Mouse (Mus musculus): ENCODE data around the gene Mfsd6l. TPM values are rescaled to one million over a fixed set of nuclear protein-coding genes. Genes with fewer than 3 reads are reported as not detected.

Mfsd6l gene
- not detected in 2 replicates for polyA plus RNA-seq (2015; fragmentation: Nextera tagmentation; extraction: Ambion mirVana)

DNA sequence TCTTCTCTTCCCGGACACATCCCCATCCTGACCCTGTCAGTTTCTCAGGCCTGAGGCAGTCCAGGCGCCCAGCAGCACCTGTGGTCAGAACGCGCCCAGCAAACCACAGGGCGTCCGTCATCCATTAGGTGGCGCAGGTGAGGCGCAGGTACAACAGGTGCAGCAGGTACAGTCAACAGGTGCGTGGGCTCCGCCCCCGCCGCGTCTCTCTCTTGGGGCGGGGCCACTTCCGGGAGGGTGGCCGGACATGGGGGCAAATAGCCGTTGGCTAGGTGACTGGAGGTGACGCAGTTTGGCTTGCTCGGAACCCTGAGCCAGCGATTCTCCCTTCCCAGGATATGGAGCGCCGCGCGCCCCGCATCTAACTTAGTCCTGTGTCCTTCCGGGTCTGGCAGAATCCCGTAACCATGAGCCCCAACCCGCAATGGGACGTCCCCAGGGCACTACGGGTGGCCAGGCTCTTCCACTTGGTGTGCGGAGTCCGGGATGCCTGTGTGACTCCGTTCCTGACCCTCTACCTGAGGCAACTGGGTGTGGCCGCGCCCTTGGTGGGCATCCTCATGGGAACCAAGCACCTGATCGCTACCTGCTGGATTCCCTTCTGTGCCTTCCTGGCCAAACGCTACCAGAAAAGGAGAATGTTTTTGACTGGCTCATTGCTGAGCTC is at the start of gene Mfsd6l:
Gene Mfsd6l, plus strand, starts transcription at position 269 of the 667 bp plus-strand sequence.
- ATAC-seq (ENCODE audit: low read depth) (no peak), DNase-seq (no peak)
- H3K4me2 ChIP-seq = no peak within 1 kb of the TSS
- H3K27me3 ChIP-seq = peaks cover 7% of the 10 kb centered on the region
- no peak within 1 kb of the TSS for H3K27ac ChIP-seq
- no peak within 1 kb of the TSS for H3K9ac ChIP-seq
- H3K4me1 ChIP-seq (replicated peaks) = no peaks in the 10 kb centered on the region
- H3K4me3 ChIP-seq (replicated peaks) = no peak within 1 kb of the TSS
- no peaks in the 10 kb centered on the region for H3K36me3 ChIP-seq
- no peaks in the 10 kb centered on the region for H3K9me3 ChIP-seq (replicated peaks)
- 17% methylated on average over 37 of the region's 37 CpGs for WGBS (ENCODE audit: insufficient replicate concordance)

DNA sequence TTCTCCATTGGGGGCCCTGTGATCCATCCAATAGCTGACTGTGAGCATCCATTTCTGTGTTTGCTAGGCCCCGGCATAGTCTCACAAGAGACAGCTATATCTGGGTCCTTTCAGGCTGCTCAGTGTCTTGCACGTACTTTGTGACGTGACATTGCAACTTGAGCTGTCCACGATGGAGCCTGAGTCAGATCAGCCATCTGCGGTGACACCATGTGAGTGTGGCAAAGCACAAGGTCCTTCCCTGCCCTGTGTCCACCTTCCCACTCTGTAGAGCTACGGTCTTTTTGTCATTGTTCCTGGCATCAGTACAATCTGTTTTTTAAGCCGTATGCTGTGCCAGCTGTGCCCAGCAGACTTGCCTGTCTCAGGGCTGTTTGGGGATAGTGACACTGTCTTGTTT is 48.7 kb upstream of the Mfsd6l start:
- no peak overlapping the region for H3K27ac ChIP-seq
- no peak overlapping the region for H3K4me2 ChIP-seq
- H3K36me3 ChIP-seq = no peaks in the 10 kb centered on the region
- no peaks in the 10 kb centered on the region for H3K4me1 ChIP-seq (replicated peaks)
- no peaks in the 10 kb centered on the region for H3K9me3 ChIP-seq (replicated peaks)
- H3K4me3 ChIP-seq (replicated peaks) = no peak overlapping the region
- 77% methylated on average over 7 of the region's 7 CpGs for WGBS (ENCODE audit: insufficient replicate concordance)
- ATAC-seq (ENCODE audit: low read depth) = no peak
- DNase-seq = no peak
- H3K9ac ChIP-seq = no peak overlapping the region
- peaks cover 11% of the 10 kb centered on the region; the same call in 1 of the 2 replicates for H3K27me3 ChIP-seq

DNA sequence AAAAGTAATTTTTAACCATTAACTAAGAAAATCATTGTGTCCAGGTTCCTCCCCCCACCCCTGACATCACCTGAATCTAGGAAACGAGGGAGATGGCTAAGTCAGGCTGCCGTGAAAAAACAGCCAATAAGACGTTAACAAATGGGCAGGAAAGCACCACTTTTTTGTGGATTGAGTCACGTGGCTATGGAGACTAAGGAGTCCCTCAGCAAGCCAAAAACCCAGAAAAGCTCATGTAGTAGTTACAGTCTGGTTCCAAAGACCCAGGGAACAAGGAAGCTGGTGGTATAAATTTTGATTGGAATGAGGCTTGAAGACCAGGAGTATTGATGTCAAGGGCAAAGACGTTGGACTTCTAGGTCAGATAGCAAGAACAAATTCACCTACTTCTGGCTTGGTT is 47.4 kb upstream of the Mfsd6l start:
- ATAC-seq (ENCODE audit: low read depth) (no peak), DNase-seq (no peak)
- Histone ChIP-seq H3K36me3 (no peaks in the 10 kb centered on the region), H3K4me1 (replicated peaks) (no peaks in the 10 kb centered on the region), H3K9ac (no peak overlapping the region), H3K4me2 (no peak overlapping the region), H3K4me3 (replicated peaks) (no peak overlapping the region), H3K9me3 (replicated peaks) (no peaks in the 10 kb centered on the region), H3K27me3 (no peaks in the 10 kb centered on the region), H3K27ac (no peak overlapping the region)
- WGBS (ENCODE audit: insufficient replicate concordance) = 48% methylated on average over 5 of the region's 5 CpGs

DNA sequence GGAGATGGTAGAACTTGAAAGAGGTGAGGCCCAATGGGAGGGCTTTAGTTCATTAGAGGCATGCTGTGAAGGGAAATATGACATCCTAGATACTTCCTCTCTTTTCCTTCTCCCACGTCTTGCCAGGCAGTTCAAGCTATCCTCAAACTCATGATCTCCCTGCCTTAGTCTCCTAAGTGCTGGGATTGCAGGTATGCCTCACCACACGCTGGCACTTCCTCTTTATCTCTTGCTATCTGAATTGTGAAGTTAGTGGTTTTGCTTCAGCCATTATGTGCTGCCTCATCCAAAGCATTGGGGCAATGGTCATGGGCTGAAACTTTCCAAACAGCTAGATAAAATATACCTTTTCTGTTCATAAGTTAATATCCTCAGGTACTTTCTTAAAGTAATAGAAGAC is 46.8 kb upstream of the Mfsd6l start:
- Histone ChIP-seq H3K36me3 (no peaks in the 10 kb centered on the region), H3K9me3 (replicated peaks) (no peaks in the 10 kb centered on the region), H3K27ac (no peak overlapping the region), H3K4me3 (replicated peaks) (no peak overlapping the region), H3K9ac (no peak overlapping the region), H3K4me1 (replicated peaks) (no peaks in the 10 kb centered on the region), H3K4me2 (no peak overlapping the region), H3K27me3 (no peaks in the 10 kb centered on the region)
- 14% methylated on average over 2 of the region's 2 CpGs for WGBS (ENCODE audit: insufficient replicate concordance)
- DNase-seq = no peak
- no peak for ATAC-seq (ENCODE audit: low read depth)

DNA sequence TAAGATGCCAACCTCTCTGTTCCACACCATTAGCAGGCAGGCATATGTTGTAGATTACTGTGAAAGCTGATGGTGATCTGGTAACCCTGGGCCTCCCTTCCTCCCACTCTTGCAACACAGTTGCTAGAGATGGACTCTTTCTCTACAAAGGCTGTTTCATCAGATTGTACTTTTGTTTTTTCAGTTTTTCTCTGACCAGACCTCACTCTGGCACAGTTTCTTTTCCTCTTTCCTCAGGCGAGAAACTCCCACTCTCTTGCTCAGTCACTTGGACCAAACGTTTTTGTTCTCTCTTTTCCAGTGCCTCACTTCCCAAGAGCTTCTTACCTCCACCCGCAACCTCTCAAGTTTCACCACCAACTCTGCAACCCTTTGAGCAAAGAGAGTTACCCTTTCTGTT is 42.0 kb upstream of the Mfsd6l start:
- H3K27ac ChIP-seq = no peak overlapping the region
- 25% methylated on average over 3 of the region's 3 CpGs for WGBS (ENCODE audit: insufficient replicate concordance)

DNA sequence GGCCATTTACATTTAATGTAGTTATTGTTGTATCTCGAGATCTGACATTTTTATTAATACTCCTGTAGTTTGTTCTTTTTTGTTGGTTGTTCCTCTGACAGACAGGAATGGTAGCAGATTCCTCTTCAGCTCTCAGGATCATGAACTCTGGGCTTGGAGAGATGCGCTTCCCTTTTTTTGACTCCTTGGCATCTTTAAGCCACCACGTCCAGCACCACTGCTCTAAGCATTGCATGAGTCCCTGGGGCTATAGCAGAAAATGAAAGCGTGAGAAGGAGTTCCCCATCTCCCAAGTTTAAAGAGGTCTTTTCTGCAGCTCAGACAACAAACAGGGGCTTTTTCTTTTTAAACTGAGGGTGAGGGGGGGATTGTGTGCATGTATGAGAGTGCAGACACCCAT is 36.6 kb upstream of the Mfsd6l start:
- ATAC-seq (ENCODE audit: low read depth) (no peak), DNase-seq (no peak)
- H3K4me2 ChIP-seq = no peak overlapping the region

More for the DNA sequence above, 42.0 kb upstream of the Mfsd6l start:
- H3K4me1 ChIP-seq (replicated peaks) = no peaks in the 10 kb centered on the region
- H3K27me3 ChIP-seq = no peaks in the 10 kb centered on the region
- ATAC-seq (ENCODE audit: low read depth) (no peak), DNase-seq (no peak)
- no peaks in the 10 kb centered on the region for H3K36me3 ChIP-seq
- H3K4me2 ChIP-seq = no peak overlapping the region
- H3K9me3 ChIP-seq (replicated peaks) = no peaks in the 10 kb centered on the region
- no peak overlapping the region for H3K9ac ChIP-seq
- no peak overlapping the region for H3K4me3 ChIP-seq (replicated peaks)

DNA sequence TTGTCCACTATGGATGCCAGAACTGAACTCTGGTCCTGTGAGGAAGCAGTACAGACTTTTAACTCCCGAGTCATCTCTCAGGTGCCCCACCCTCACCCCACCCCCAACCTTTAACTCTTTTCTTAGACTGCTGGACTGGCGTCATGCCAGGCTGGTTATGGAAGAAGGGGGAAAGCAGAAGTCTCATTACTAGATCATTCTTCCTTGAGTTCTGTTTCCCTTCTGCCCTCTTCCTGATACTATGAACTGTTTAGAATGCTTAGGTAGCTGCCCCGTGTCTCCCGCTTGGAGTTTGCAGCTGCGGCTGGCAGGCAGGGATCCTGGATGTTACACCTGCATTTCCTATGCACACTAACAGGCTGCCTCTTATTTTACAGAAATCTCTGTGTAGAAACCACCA is 36.2 kb upstream of the Mfsd6l start:
- Histone ChIP-seq H3K4me3 (replicated peaks) (no peak overlapping the region), H3K4me1 (replicated peaks) (no peaks in the 10 kb centered on the region), H3K4me2 (no peak overlapping the region), H3K27me3 (no peaks in the 10 kb centered on the region), H3K9ac (no peak overlapping the region), H3K36me3 (no peaks in the 10 kb centered on the region), H3K9me3 (replicated peaks) (no peaks in the 10 kb centered on the region), H3K27ac (no peak overlapping the region)
- DNase-seq = no peak
- WGBS (ENCODE audit: insufficient replicate concordance) = 66% methylated on average over 5 of the region's 5 CpGs
- no peak for ATAC-seq (ENCODE audit: low read depth)

More for the DNA sequence above, 36.6 kb upstream of the Mfsd6l start:
- Histone ChIP-seq H3K27me3 (no peaks in the 10 kb centered on the region), H3K4me3 (replicated peaks) (no peak overlapping the region), H3K9me3 (replicated peaks) (no peaks in the 10 kb centered on the region), H3K36me3 (no peaks in the 10 kb centered on the region), H3K9ac (no peak overlapping the region), H3K4me1 (replicated peaks) (no peaks in the 10 kb centered on the region), H3K27ac (no peak overlapping the region)
- 66% methylated on average over 4 of the region's 4 CpGs for WGBS (ENCODE audit: insufficient replicate concordance)

DNA sequence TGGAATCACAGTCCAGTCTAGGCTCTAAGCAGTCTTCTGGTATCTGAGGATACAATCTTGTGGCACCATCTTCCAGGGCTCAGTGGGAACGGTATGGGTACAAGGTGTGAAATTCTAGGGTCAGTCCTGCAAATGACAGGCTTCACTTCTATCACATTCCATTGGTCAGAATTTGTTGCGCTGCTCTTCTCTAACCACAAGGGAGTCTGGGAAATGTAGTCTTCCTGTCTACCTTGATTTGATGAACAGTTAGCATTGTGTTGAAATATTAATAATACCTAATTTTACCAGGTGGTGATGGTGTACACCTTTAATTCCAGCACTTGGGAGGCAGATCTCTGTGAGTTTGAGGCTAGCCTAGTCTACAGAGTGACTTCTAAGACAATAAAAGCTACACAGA is 35.5 kb upstream of the Mfsd6l start:
- Histone ChIP-seq H3K4me1 (replicated peaks) (no peaks in the 10 kb centered on the region), H3K9me3 (replicated peaks) (no peaks in the 10 kb centered on the region), H3K36me3 (no peaks in the 10 kb centered on the region), H3K27me3 (no peaks in the 10 kb centered on the region), H3K9ac (no peak overlapping the region), H3K27ac (no peak overlapping the region), H3K4me2 (no peak overlapping the region), H3K4me3 (replicated peaks) (no peak overlapping the region)
- WGBS (ENCODE audit: insufficient replicate concordance) = 65% methylated on average over 2 of the region's 2 CpGs
- DNase-seq (no peak), ATAC-seq (ENCODE audit: low read depth) (no peak)

DNA sequence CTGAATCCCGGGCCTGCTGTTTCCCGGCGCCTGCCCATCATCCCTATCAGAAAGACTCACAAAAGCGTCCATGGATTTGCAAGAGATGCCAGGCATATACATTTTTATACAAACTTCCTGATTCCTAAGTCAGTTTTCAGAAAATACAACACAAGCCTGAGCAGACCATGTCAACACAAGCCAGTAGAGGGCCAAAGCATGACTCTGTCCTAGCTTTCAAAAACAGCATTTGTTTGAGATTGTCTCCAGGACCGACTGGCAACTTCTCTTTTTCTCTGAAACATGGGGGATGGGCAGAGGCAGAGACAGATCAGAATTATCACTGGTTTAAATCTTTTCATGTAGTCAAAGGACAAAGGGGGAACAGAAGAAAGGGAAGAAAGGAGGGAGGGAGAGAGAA is 34.6 kb upstream of the Mfsd6l start:
- WGBS (ENCODE audit: insufficient replicate concordance) = 54% methylated on average over 5 of the region's 5 CpGs
- H3K9me3 ChIP-seq (replicated peaks) = no peaks in the 10 kb centered on the region
- no peak overlapping the region for H3K27ac ChIP-seq
- H3K9ac ChIP-seq = no peak overlapping the region
- no peak overlapping the region for H3K4me3 ChIP-seq (replicated peaks)
- H3K4me1 ChIP-seq (replicated peaks) = no peaks in the 10 kb centered on the region
- H3K4me2 ChIP-seq = no peak overlapping the region
- DNase-seq (no peak), ATAC-seq (ENCODE audit: low read depth) (no peak)
- no peaks in the 10 kb centered on the region for H3K36me3 ChIP-seq
- H3K27me3 ChIP-seq = no peaks in the 10 kb centered on the region

DNA sequence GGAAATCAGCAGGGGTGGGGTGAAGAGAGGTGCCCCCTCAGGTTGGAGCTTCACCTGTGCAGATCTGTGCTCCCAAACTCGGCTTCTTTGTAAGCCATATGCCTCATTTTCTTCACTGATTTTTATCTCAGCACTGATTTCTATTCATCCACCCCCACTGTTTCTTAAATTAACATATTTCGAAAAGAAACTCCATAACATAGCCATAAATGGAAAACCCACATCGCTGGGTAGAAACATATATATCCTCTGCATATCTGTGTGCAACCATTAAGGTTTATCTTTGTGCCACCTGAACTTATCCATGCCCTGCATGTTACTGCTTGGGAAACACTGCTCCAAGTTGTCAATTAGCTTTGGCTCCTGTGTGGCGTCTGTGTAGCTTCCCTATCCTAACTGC is 29.5 kb upstream of the Mfsd6l start:
- Histone ChIP-seq H3K9me3 (replicated peaks) (no peaks in the 10 kb centered on the region), H3K27ac (no peak overlapping the region), H3K4me2 (no peak overlapping the region), H3K4me3 (replicated peaks) (no peak overlapping the region), H3K9ac (no peak overlapping the region), H3K27me3 (no peaks in the 10 kb centered on the region), H3K36me3 (no peaks in the 10 kb centered on the region), H3K4me1 (replicated peaks) (no peaks in the 10 kb centered on the region)
- DNase-seq = no peak
- WGBS (ENCODE audit: insufficient replicate concordance) = 57% methylated on average over 4 of the region's 4 CpGs
- ATAC-seq (ENCODE audit: low read depth) = no peak

DNA sequence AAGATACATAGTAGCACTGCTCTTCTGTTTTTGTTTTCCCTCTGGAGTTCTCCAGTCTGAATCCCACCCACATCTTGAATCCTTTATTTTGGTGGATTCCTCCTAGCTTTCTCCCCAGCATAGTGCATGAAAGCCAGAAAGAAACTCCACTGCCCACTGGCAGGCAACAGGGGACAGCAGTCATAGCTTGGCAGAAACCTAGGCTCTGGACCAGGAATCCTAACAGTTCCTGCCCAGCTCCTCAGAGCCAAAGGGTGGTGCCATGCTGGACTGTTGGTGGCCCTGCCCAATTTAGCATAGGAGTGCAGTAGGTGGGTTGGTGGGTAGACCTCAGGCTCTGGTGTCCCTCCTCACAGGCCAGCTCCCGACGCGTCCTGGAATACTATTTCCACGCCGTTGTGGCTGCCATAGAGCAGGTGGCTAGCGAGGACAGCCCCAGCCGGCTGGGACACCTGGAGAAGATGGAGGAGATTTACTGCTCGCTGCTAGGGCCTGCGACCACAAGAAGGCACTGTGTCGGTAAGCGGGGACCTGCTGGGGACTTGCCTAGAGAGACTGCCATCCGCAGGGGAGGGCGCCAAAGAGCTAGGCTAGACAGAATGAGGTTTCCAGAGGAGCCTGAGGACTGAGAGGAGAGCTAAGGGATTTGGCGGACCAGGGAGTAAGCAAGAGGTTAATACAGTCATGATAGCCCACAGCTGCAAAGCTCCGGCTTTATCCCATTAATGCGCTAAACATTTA is 24.8 kb upstream of the Mfsd6l start:
- 50% methylated on average over 16 of the region's 16 CpGs for WGBS (ENCODE audit: insufficient replicate concordance)
- DNase-seq = no peak
- Histone ChIP-seq H3K27me3 (no peaks in the 10 kb centered on the region), H3K4me3 (replicated peaks) (no peak overlapping the region), H3K36me3 (no peaks in the 10 kb centered on the region), H3K27ac (no peak overlapping the region), H3K4me1 (replicated peaks) (no peaks in the 10 kb centered on the region), H3K9ac (no peak overlapping the region), H3K4me2 (no peak overlapping the region), H3K9me3 (replicated peaks) (no peaks in the 10 kb centered on the region)
- ATAC-seq (ENCODE audit: low read depth) = no peak
